Mouse (Mus musculus): ENCODE measurements at regions not wholly inside any gene's neighbourhood (a gene's known extent, or its start where the extent isn't known, plus 50 kb on each side); places are given as distances from the start of the nearest gene placed in this dataset.
A peak's percentile ranks its signal among the peaks of the same experiment; 100 is the strongest.

GRCm38 (mm10) chr13:11490766-11491165, 616.0 kb downstream of the Ryr2 start:
- DNase-seq (ENCODE audit: low spot score in 2 of 2): no peak

GRCm38 (mm10) chr13:11483142-11483541, 623.6 kb downstream of the Ryr2 start:
- no peak for DNase-seq (ENCODE audit: low spot score in 2 of 2)

- no peak for DNase-seq (ENCODE audit: low spot score in 2 of 2)
These were observed 624.0 kb downstream of the Ryr2 start for GRCm38 (mm10) chr13:11482701-11483100.

DNA sequence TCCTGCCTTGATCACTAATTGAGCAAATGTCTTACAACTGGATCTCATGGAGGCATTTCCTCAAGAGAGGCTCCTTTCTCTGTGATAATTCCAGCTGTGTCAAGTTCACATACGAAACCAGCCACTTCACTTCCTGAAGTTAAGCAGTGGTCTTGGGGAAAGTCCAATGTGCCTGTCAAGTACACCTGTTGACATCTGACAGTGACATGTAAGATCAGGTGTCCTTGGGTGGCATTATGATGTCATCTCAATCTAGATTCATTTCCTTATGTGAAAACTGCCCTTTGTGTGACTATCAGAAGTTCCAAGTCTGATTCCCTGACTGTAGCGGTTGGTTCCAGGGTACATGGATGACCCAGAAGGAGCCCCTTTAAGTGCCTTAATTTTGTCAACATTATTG, 646.5 kb downstream of the Ryr2 start:
- no peak for DNase-seq (ENCODE audit: low spot score in 2 of 2)

GRCm38 (mm10) chr13:11455113-11455512, 651.6 kb downstream of the Ryr2 start:
- no peak for DNase-seq (ENCODE audit: low spot score in 2 of 2)

GRCm38 (mm10) chr13:11452448-11452847, 654.3 kb downstream of the Ryr2 start:
- no peak for DNase-seq (ENCODE audit: low spot score in 2 of 2)

- DNase-seq (ENCODE audit: low spot score in 2 of 2): peak in 1 of 2 experiments; percentile 8
These were observed 674.0 kb downstream of the Ryr2 start for GRCm38 (mm10) chr13:11432465-11433339.

- DNase-seq (ENCODE audit: low spot score in 2 of 2): no peak
These were observed 679.9 kb downstream of the Ryr2 start for GRCm38 (mm10) chr13:11426820-11427219.

- no peak for DNase-seq (ENCODE audit: low spot score in 2 of 2)
These were observed 714.7 kb downstream of the Ryr2 start for GRCm38 (mm10) chr13:11392027-11392426.

- no peak for DNase-seq (ENCODE audit: low spot score in 2 of 2)
These were observed 731.3 kb downstream of the Ryr2 start for GRCm38 (mm10) chr13:11375452-11375851.

GRCm38 (mm10) chr13:11369456-11369855, 737.3 kb downstream of the Ryr2 start:
- DNase-seq (ENCODE audit: low spot score in 2 of 2): no peak

- DNase-seq (ENCODE audit: low spot score in 2 of 2): no peak
These were observed 743.9 kb downstream of the Ryr2 start for GRCm38 (mm10) chr13:11362872-11363271.

GRCm38 (mm10) chr13:11348502-11348849, 758.3 kb downstream of the Ryr2 start:
- DNase-seq (ENCODE audit: low spot score in 2 of 2): no peak

DNA sequence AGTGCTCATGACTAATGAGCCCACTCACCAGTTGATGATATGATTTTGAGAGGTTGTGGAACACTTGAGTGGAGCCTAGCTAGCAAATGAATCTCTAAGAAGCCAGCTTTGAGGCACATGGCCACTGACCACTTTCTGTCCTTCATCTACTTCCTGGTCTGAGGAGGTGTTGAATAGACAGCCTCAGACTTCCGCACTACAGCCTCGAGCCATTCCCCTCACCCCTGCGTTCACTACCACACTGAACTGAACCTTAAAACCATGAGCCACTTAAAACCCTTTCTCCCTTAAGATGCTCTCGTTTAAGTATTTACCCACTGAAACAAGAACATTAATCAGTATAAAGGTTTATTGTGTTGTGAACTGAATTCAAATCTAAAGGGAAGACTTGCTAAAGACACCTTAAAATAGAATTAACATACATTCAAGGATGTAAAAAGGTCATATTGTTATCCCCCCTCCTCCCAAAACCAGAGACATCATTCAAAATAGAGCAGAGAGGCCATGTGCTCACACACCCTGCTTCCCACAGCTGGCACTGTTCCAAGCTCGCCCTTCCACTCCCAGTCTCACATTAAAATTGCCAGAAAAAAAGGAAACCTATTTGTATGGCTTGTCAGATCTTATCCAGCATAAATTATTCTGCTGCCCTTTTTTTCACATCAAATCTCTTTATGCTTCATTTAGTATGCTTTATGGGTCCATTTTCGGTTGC, 758.8 kb downstream of the Ryr2 start:
- DNase-seq (ENCODE audit: low spot score in 2 of 2): no peak

- no peak for DNase-seq (ENCODE audit: low spot score in 2 of 2)
These were observed 762.2 kb downstream of the Ryr2 start for GRCm38 (mm10) chr13:11344500-11344899.

DNA sequence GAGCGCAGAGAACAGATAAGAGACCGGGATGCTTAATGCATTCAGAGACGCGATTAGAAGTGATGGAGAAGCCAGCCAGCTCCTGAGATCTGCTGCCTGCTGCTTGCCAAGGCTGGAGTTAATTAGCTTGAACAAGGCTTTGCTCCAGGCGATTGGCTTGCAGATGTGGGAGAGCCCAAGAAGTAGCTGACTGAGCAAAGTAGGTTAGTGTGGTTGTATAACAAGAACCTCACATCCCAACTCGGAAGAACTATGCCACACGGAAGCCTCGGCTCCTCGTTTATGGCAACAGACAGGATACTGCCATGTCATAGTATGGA, 768.5 kb downstream of the Ryr2 start:
- peak in 1 of 2 experiments; percentile 13 for DNase-seq (ENCODE audit: low spot score in 2 of 2)

- no peak for DNase-seq (ENCODE audit: low spot score in 2 of 2)
These were observed 769.0 kb downstream of the Ryr2 start for GRCm38 (mm10) chr13:11337610-11338296.

DNA sequence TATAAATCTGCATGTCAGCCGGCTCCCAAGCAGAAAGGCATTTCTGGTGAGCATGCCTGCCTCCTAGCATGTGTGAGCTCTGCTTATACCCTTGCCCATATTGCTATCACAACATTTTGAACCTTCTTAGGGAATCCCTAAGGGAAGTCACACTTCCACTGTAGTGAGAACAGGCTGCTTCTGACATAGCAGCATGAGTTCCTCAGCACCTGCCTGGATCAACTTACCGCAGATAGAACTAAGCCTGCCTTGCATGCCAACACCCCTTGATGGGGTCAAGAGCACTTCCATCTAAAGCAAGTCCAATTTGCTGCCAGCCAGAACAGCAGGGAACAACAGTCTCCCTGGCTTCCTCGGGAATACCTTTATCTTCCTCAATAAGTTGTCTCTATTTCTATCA, 769.8 kb downstream of the Ryr2 start:
- no peak for DNase-seq (ENCODE audit: low spot score in 2 of 2)

DNA sequence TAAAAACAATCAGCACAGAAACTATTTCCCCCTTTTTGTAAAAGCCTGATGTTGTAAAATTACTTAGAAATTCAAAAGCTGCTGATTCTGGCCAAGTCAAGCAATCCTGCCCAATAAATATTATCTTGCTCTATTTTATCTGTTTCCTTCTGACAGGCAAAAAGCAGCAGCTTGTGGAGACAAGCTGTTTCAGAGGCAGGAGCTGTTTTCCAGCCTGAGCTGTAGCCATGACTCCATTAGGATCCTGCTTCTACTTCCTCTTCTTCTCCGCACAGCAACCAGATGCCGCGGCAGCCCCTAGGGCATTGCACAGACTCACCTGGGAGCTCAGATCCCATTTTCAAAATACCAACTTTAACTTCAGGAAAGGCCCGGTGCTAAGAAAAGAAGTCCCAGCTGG, 774.8 kb downstream of the Ryr2 start:
- no peak for DNase-seq (ENCODE audit: low spot score in 2 of 2)

DNA sequence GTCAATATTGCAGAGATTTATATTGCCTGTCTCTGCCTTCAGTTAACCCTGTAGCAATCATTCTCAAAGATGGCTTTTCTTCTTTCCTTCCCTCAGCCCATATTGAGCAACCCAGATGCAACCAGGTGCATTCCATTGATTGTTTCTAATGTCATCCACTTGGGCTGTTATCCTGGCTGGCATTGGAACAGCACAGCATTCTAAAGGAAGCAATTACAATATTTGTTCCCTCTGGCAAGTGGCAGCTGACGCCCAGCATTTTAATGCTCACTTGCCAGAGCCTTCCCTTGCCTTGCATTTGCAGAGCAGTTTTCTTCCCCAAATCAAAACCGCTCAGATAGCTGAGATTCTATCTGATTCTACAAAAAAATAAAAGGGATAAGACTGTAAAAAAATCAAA, 798.0 kb downstream of the Ryr2 start:
- DNase-seq (ENCODE audit: low spot score in 2 of 2): no peak

GRCm38 (mm10) chr13:11295493-11295892, 811.3 kb downstream of the Ryr2 start:
- no peak for DNase-seq (ENCODE audit: low spot score in 2 of 2)

GRCm38 (mm10) chr13:11294689-11295088, 812.1 kb downstream of the Ryr2 start:
- no peak for DNase-seq (ENCODE audit: low spot score in 2 of 2)

GRCm38 (mm10) chr13:11293750-11294149, 813.0 kb downstream of the Ryr2 start:
- no peak for DNase-seq (ENCODE audit: low spot score in 2 of 2)

Measured in frontal cortex, postnatal 10 days (tissue).